Mouse (Mus musculus) MEL (cell line): ENCODE results near the gene Mmel1. TPM values are rescaled to one million over a fixed set of nuclear protein-coding genes. Genes with fewer than 3 reads are reported as not detected.

Experiments used
- DNase-seq: peaks from one replicate; pipeline ENCODE4 v3.0.0; 2011; ENCODE audit warnings: low read depth, low spot score
- H3K27ac ChIP-seq: 2 replicates; pipeline ENCODE4 v1.5.1; 2012; ENCODE audit warnings: low read depth, mild to moderate bottlenecking, control low read depth, low read length, moderate library complexity; ENCODE audit not compliant: control insufficient read depth
- H3K27me3 ChIP-seq, 2 experiments: fragments of 150-350 bp in 1 of 2; sonication (generic) in 1 of 2; 2 replicates each; pipeline ENCODE4 v1.6.1; 2012; ENCODE audit warnings: low read length in 2 of 2, mild to moderate bottlenecking in 2 of 2, improper control_type of control experiment in 1 of 2, moderate library complexity in 1 of 2; ENCODE audit not compliant: insufficient read depth in 2 of 2, control insufficient read depth in 1 of 2
- H3K36me3 ChIP-seq, 2 experiments: 2 replicates each; pipeline ENCODE4 v1.6.1; 2012 to 2014; ENCODE audit warnings: low read length in 2 of 2, improper control_type of control experiment in 1 of 2, inconsistent platforms in 1 of 2, mild to moderate bottlenecking in 1 of 2; ENCODE audit not compliant: insufficient read depth in 2 of 2, control insufficient read depth in 1 of 2
- H3K4me1 ChIP-seq, 2 experiments: fragments of 150-350 bp in 1 of 2; sonication (generic) in 1 of 2; 2 replicates each; pipeline ENCODE4 v1.6.1; 2012; ENCODE audit warnings: low read length in 2 of 2, improper control_type of control experiment in 1 of 2, mild to moderate bottlenecking in 1 of 2; ENCODE audit not compliant: insufficient read depth in 2 of 2, control insufficient read depth in 1 of 2
- H3K4me3 ChIP-seq, 2 experiments: fragments of 150-350 bp in 1 of 2; sonication (generic) in 1 of 2; 2 replicates each; pipeline ENCODE4 v1.5.1; 2012; ENCODE audit warnings: low read depth in 2 of 2, low read length in 2 of 2, mild to moderate bottlenecking in 2 of 2, moderate library complexity in 2 of 2, control low read depth in 1 of 2, improper control_type of control experiment in 1 of 2; ENCODE audit not compliant: control insufficient read depth in 1 of 2, insufficient read depth in 1 of 2
- H3K79me2 ChIP-seq: 2 replicates; pipeline ENCODE4 v1.6.1; 2012; ENCODE audit warnings: mild to moderate bottlenecking, low read length, moderate library complexity; ENCODE audit not compliant: control insufficient read depth, poor library complexity, insufficient read depth
- H3K9ac ChIP-seq: 2 replicates; pipeline ENCODE4 v1.6.1; 2012; ENCODE audit warnings: low read depth, mild to moderate bottlenecking, control low read depth, low read length, moderate library complexity; ENCODE audit not compliant: control insufficient read depth, poor library complexity, severe bottlenecking
- H3K9me3 ChIP-seq: fragments of 150-350 bp; sonication (generic); replicated peaks from 2 replicates; pipeline ENCODE4 v1.6.1; 2012; ENCODE audit warnings: mild to moderate bottlenecking, low read length, improper control_type of control experiment, moderate library complexity; ENCODE audit not compliant: insufficient read depth
- BHLHE40 ChIP-seq: IDR thresholded peaks from 2 replicates; pipeline ENCODE4 v1.6.1; 2012; ENCODE audit warnings: low read depth, mild to moderate bottlenecking, inconsistent platforms, low read length, improper control_type of control experiment, borderline replicate concordance
- CHD2 ChIP-seq: IDR thresholded peaks from 2 replicates; pipeline ENCODE4 v1.6.1; 2011; ENCODE audit warnings: low read length, improper control_type of control experiment
- CTCF ChIP-seq, 3 experiments: IDR thresholded peaks in 2 of 3; conservative IDR thresholded peaks in 1 of 3; 2 replicates each; pipeline ENCODE4 v1.5.1; 2011 to 2012; ENCODE audit warnings: low read length in 3 of 3, low read depth in 2 of 3, mild to moderate bottlenecking in 2 of 3, improper control_type of control experiment in 1 of 3, inconsistent platforms in 1 of 3, mixed read lengths in 1 of 3, moderate library complexity in 1 of 3; ENCODE audit not compliant: control insufficient read depth in 1 of 3, insufficient read depth in 1 of 3, poor library complexity in 1 of 3, severe bottlenecking in 1 of 3
- E2F4 ChIP-seq: IDR thresholded peaks from 2 replicates; pipeline ENCODE4 v1.6.1; 2011; ENCODE audit warnings: low read depth, low read length, improper control_type of control experiment, borderline replicate concordance
- ETS1 ChIP-seq: IDR thresholded peaks from 2 replicates; pipeline ENCODE4 v1.6.1; 2012; ENCODE audit warnings: low read depth, mild to moderate bottlenecking, inconsistent platforms, low read length, improper control_type of control experiment, moderate library complexity
- GABPA ChIP-seq: IDR thresholded peaks from 2 replicates; pipeline ENCODE4 v1.6.1; 2012; ENCODE audit warnings: low read depth, mild to moderate bottlenecking, inconsistent platforms, low read length, improper control_type of control experiment, moderate library complexity
- HCFC1 ChIP-seq: IDR thresholded peaks from 2 replicates; pipeline ENCODE4 v1.6.1; 2012; ENCODE audit warnings: low read depth, mild to moderate bottlenecking, inconsistent platforms, low read length, improper control_type of control experiment, moderate library complexity
- JUND ChIP-seq: IDR thresholded peaks from 2 replicates; pipeline ENCODE4 v1.6.1; 2011; ENCODE audit warnings: low read depth, mild to moderate bottlenecking, improper control_type of control experiment, low read length
- MAZ ChIP-seq: IDR thresholded peaks from 2 replicates; pipeline ENCODE4 v1.6.1; 2012; ENCODE audit warnings: low read depth, mild to moderate bottlenecking, inconsistent platforms, low read length, improper control_type of control experiment
- MXI1 ChIP-seq: IDR thresholded peaks from 2 replicates; pipeline ENCODE4 v1.6.1; 2011; ENCODE audit warnings: mild to moderate bottlenecking, low read depth, low read length, improper control_type of control experiment
- MYB ChIP-seq: IDR thresholded peaks from 2 replicates; pipeline ENCODE4 v1.6.1; 2011; ENCODE audit warnings: mild to moderate bottlenecking, low read depth, low read length, improper control_type of control experiment
- MYC ChIP-seq: IDR thresholded peaks from 2 replicates; pipeline ENCODE4 v1.6.1; 2011; ENCODE audit warnings: low read depth, mild to moderate bottlenecking, low read length, improper control_type of control experiment, moderate library complexity
- NELFE ChIP-seq: IDR thresholded peaks from 2 replicates; pipeline ENCODE4 v1.6.1; 2011; ENCODE audit warnings: low read depth, low read length, improper control_type of control experiment
- NRF1 ChIP-seq: IDR thresholded peaks from 2 replicates; pipeline ENCODE4 v1.6.1; 2014; ENCODE audit warnings: low read depth, mild to moderate bottlenecking, inconsistent platforms, low read length, improper control_type of control experiment, moderate library complexity; ENCODE audit not compliant: poor library complexity, insufficient read depth, severe bottlenecking
- POLR2AphosphoS2 ChIP-seq: IDR thresholded peaks from 2 replicates; pipeline ENCODE4 v1.6.1; 2011; ENCODE audit warnings: low read length, improper control_type of control experiment
- TAL1 ChIP-seq: IDR thresholded peaks from 2 replicates; pipeline ENCODE4 v1.6.1; 2012; ENCODE audit warnings: mild to moderate bottlenecking, inconsistent platforms, low read length, moderate library complexity, mixed read lengths
- UBTF ChIP-seq: IDR thresholded peaks from 2 replicates; pipeline ENCODE4 v1.6.1; 2012; ENCODE audit warnings: low read depth, mild to moderate bottlenecking, inconsistent platforms, low read length, improper control_type of control experiment, moderate library complexity, borderline replicate concordance; ENCODE audit not compliant: insufficient read depth
- USF2 ChIP-seq, 2 experiments: IDR thresholded peaks; 2 replicates each; pipeline ENCODE4 v1.6.1; 2011 to 2012; ENCODE audit warnings: improper control_type of control experiment in 2 of 2, low read length in 2 of 2, borderline replicate concordance in 1 of 2, inconsistent platforms in 1 of 2, low read depth in 1 of 2, mild to moderate bottlenecking in 1 of 2; ENCODE audit not compliant: insufficient read depth in 1 of 2
- ZC3H11A ChIP-seq: IDR thresholded peaks from 2 replicates; pipeline ENCODE4 v1.6.1; 2012; ENCODE audit warnings: low read depth, mild to moderate bottlenecking, inconsistent platforms, low read length, improper control_type of control experiment
- ZKSCAN1 ChIP-seq: IDR thresholded peaks from 2 replicates; pipeline ENCODE4 v1.6.1; 2012; ENCODE audit warnings: low read depth, mild to moderate bottlenecking, inconsistent platforms, low read length, improper control_type of control experiment, moderate library complexity
- ZNF384 ChIP-seq: IDR thresholded peaks from 2 replicates; pipeline ENCODE4 v1.6.1; 2012; ENCODE audit warnings: low read depth, mild to moderate bottlenecking, inconsistent platforms, low read length, improper control_type of control experiment
- polyA plus RNA-seq, 2 experiments: library from polyadenylated mRNA; stranded (reverse) in 1 of 2; unstranded in 1 of 2; fragments of >175 nt in 1 of 2; fragments of >200 nt in 1 of 2; gene quantifications; 2 replicates each; pipeline versions ENCODE4 v1.2.1 to v1.2.4; 2012; ENCODE audit warnings: low replicate concordance in 2 of 2, low read depth in 1 of 2; ENCODE audit not compliant: insufficient read length in 2 of 2, insufficient read depth in 1 of 2, missing spikeins in 1 of 2
- total RNA-seq: library from RNA; depleted of rRNA; stranded (reverse); fragments of 300-350 nt; gene quantifications from 2 replicates; pipeline ENCODE4 v1.2.3, GENCODE M21; 2012

Gene Mmel1
- total and polyA plus RNA-seq, 3 experiments = 0.07 to 0.08 TPM; not detected in 1

DNA sequence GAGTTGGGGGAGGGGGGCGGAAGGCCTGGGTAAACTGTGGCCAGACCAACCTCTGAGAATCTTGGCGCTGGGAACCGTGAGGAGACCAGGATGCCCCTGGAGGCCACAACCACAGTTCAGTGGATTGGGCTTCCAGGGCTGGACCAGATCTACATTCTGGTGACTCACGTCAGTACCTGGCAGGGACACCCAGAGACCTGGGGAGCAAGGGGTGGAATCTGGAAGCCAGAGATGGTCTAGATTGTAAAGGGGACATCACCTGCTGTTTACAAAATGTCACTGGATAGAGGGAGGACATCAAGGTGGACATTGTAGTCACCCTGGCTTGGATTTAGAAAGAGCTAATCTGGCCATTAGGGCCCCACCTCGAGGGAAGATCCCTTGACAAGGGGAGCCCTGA is 26.2 kb downstream of the Mmel1 start:
- H3K79me2 ChIP-seq = no peaks in the 10 kb centered on the region
- H3K27ac ChIP-seq = no peak overlapping the region
- H3K9me3 ChIP-seq = no peaks in the 10 kb centered on the region
- H3K4me1 ChIP-seq = no peaks in the 10 kb centered on the region
- TF ChIP-seq MYC (no peak), NRF1 (no peak)
- TF ChIP-seq, all 39 proteins: peak for 0
- H3K27me3 ChIP-seq = no peaks in the 10 kb centered on the region
- H3K36me3 ChIP-seq = no peaks in the 10 kb centered on the region
- H3K9ac ChIP-seq = no peak overlapping the region
- no peak for DNase-seq
- H3K4me3 ChIP-seq = no peak overlapping the region

DNA sequence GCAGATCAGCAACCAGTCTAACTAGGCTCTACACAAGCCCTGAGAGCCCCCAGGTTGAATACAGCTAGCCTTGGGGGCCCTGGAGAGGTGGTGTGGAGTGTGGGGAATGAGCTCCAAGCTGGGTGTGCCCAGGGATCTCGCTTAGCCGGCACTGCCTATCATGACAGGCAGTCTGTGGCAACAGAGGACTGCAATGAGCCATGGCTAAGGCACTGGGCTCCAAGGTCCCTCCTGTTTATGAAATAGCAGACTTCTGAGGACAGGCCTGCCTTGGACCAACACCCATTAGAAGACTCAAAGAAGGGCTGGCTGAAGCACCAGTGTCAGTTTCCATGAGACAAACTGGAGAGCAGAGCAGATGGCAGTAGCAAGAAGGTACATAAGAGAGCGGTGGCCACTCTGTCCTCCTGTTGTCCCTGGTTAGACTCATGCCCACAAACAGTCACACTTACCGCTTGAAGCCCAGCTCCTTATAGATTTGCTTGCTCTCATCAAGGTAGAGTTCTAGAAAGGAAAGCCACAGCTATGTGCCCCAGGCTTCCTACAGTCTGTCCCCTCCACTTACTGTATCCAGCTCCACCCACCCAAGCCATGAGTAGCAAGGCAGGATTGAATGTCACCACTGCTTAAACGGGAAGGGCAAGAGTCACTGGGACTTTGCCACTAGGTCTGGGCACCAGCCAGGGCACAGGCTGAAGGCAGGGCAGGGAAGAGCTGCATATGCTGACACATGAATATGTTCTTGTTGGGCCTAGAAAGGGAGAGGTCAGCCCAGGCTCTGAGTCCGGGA is 28.5 kb downstream of the Mmel1 start:
- Histone ChIP-seq H3K27ac (no peak overlapping the region), H3K79me2 (no peaks in the 10 kb centered on the region), H3K9ac (no peak overlapping the region), H3K4me3 (no peak overlapping the region), H3K4me1 (no peaks in the 10 kb centered on the region), H3K27me3 (no peaks in the 10 kb centered on the region), H3K9me3 (no peaks in the 10 kb centered on the region), H3K36me3 (no peaks in the 10 kb centered on the region)
- TF ChIP-seq MXI1 (no peak), POLR2AphosphoS2 (no peak), ZC3H11A (no peak), ZNF384 (no peak), MAZ (no peak), USF2 (IDR thresholded peaks at IDR 0.05; ENCODE audit: borderline replicate concordance in 1 of 2, insufficient read depth in 1 of 2, low read depth in 1 of 2, low read length in 2 of 2) (no peak), BHLHE40 (no peak), TAL1 (no peak), GABPA (no peak), E2F4 (no peak), CTCF (IDR thresholded peaks at IDR 0.05 in 2 of 3, conservative IDR thresholded peaks at IDR 0.05 in 1 of 3; ENCODE audit: control insufficient read depth in 1 of 3, insufficient read depth in 1 of 3, low read depth in 2 of 3, low read length in 3 of 3, poor library complexity in 1 of 3, severe bottlenecking in 1 of 3) (no peak), ETS1 (no peak), ZKSCAN1 (no peak), UBTF (no peak), MYB (no peak), NELFE (no peak), CHD2 (no peak), JUND (no peak), HCFC1 (no peak)
- DNase-seq = no peak
